Mouse (Mus musculus) bone marrow, adult 2 months (tissue): ENCODE measurements around the gene Rpl28. TPM values are rescaled to one million over a fixed set of nuclear protein-coding genes. Genes with fewer than 3 reads are reported as not detected.
"Not testable (repeated sequence)": the region's sequence is repeated elsewhere in the genome, so short reads cannot be mapped to it uniquely, and the experiment has no call there.

ENCODE experiments used
- H3K27ac ChIP-seq: fragments of 200-500 bp; 2 replicates; pipeline ENCODE4 v1.5.1; 2012; ENCODE audit warnings: low read depth, mild to moderate bottlenecking, control low read depth, inconsistent platforms, low read length; ENCODE audit not compliant: control insufficient read depth, poor library complexity, insufficient read depth
- H3K4me1 ChIP-seq: fragments of 200-500 bp; 2 replicates; pipeline ENCODE4 v1.6.1; 2011; ENCODE audit warnings: low read length; ENCODE audit not compliant: control insufficient read depth, insufficient read depth
- H3K4me3 ChIP-seq: fragments of 200-500 bp; replicated peaks from 2 replicates; pipeline ENCODE3; 2011; ENCODE audit warnings: mild to moderate bottlenecking, low read depth, low read length, control low read depth; ENCODE audit not compliant: control insufficient read depth
- CTCF ChIP-seq: fragments of 200-500 bp; IDR thresholded peaks from 2 replicates; pipeline ENCODE4 v1.5.1; 2011; ENCODE audit warnings: low read length, control low read depth; ENCODE audit not compliant: control insufficient read depth, insufficient read depth
- POLR2A ChIP-seq: fragments of 200-500 bp; IDR thresholded peaks from 2 replicates; pipeline ENCODE4 v1.6.1; 2011; ENCODE audit warnings: low read depth, mild to moderate bottlenecking, control low read depth, low read length, borderline replicate concordance; ENCODE audit not compliant: control insufficient read depth
- WGBS: fragments of 180-500 bp; shearing (Covaris S2); methylation state at CpG from one replicate; pipeline ENCODE4 v1.1.7; 2018; 5-methylcytosine and 5-hydroxymethylcytosine counted together
- polyA plus RNA-seq: library from polyadenylated mRNA; stranded (reverse); fragments of >200 nt; gene quantifications from 2 replicates; pipeline ENCODE4 v1.2.4, GENCODE M21; 2011; ENCODE audit warnings: low replicate concordance; ENCODE audit not compliant: missing spikeins, insufficient read depth, insufficient read length

Rpl28 gene
- polyA plus RNA-seq, 1 experiment = 887 TPM

DNA sequence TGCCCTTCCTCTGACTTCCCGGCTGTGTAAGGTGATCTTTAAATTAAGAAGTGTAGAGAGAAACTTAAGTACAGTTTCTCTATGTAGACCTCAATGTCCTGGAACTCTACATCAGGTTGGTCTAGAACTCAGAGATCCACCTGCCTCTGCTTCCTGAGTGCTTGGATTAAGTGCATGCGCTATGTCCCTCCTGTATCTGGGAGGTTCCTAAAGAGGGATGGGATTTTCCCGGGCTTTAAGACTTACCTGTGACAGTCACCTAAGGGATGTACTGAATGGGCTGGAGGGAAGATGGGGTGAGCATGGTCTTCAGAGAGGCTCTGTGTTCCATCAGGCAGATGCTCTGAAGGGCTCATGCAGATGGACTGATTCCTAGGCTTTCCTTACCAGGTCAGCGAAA is 1.0 kb downstream of the Rpl28 start:
- Histone ChIP-seq H3K4me3 (peak overlapping the region; percentile 100), H3K27ac (no peak overlapping the region), H3K4me1 (no peaks in the 10 kb centered on the region; the same call in 1 of the 2 replicates)
- no peak for TF ChIP-seq CTCF
- no peak for TF ChIP-seq POLR2A
- 33% methylated on average over 4 of the region's 4 CpGs for WGBS

DNA sequence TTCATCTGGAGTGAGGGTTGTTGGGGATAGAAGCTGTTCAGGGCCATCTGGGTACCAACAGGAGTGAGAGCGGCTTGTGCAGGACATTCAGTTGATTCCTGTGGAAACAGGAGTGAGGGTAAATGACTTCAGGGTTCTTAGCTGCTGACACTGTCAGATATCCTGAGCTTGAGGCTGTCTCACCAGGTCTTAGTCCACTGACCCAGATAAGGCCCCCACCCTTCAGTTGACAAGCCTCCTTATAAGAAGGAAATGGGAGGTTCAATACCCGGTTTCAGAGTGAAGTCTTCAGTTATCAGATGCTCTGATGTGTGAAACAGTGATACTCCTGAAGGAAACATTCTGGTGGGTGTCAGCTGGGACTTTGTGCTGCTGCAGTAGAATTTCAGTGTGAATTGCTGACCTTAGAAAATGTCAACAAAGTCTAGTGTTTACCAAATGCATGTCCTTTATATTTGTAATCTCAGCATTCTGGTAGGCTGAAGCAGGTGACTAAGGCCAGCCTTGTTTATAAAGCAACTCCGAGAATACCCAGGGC is 2.0 kb downstream of the Rpl28 start:
- 67% methylated on average over 3 of the region's 3 CpGs for WGBS
- Histone ChIP-seq H3K27ac (no peak overlapping the region), H3K4me1 (no peaks in the 10 kb centered on the region; the same call in 1 of the 2 replicates), H3K4me3 (no peak overlapping the region)
- no peak for TF ChIP-seq POLR2A
- no peak for TF ChIP-seq CTCF

DNA sequence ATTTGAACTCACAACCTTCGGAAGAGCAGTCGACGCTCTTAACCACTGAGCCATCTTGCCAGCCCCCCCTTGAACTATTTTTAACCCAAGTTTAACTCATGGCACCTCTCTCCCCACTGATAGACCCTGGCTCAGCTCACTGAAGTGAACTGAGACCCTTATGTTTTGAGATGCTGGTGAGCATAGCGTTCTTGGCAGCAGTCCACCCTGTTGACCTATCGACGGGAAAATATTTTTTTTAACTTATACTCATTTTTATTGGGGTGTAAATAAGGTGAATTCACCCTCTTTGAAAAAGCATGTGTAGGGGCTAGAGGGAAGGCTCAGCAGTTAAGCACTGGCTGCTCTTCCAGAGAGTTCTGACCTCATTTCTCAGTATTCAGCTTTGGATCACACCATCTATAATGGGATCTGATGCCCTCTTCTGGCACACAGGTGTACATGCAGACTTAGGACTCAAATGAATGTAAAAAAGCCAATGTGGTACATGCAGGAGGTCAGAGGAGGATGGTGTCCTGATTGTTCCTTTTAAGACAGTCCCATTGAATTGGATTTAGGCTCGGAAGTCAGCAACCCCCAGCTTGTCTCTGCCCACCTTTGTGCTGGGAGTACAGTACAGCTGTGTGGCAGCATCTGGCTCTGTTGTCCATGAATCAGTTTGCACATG is 3.2 kb downstream of the Rpl28 start:
- TF ChIP-seq POLR2A (no peak), CTCF (peak; percentile 32; the same call in 1 of the 2 replicates)
- WGBS = 77% methylated on average over 7 of the region's 7 CpGs
- no peak overlapping the region for H3K4me3 ChIP-seq
- H3K4me1 ChIP-seq = no peaks in the 10 kb centered on the region; the same call in 1 of the 2 replicates
- no peak overlapping the region for H3K27ac ChIP-seq

DNA sequence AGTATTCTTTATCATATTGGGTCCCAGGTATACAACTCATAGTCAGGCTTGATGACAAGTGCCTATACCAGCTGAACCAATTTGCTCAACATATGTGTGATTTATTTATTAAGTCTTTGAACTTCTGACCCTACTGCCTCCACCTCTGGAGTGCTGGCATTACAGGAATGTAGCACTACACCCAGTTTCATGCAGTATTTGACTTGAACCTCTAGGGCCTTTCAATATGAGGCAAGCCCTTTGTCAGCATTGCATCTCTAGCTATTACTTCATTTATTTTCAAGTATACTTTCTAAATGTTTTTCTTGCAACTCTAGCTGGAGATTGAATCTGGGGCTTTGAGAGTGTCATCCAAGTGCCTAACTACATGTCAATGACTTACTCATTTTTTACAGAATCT is 9.6 kb downstream of the Rpl28 start:
- TF ChIP-seq POLR2A = no peak
- H3K4me1 ChIP-seq = no peaks in the 10 kb centered on the region; the same call in 1 of the 2 replicates
- no peak overlapping the region for H3K27ac ChIP-seq
- H3K4me3 ChIP-seq = no peak overlapping the region

DNA sequence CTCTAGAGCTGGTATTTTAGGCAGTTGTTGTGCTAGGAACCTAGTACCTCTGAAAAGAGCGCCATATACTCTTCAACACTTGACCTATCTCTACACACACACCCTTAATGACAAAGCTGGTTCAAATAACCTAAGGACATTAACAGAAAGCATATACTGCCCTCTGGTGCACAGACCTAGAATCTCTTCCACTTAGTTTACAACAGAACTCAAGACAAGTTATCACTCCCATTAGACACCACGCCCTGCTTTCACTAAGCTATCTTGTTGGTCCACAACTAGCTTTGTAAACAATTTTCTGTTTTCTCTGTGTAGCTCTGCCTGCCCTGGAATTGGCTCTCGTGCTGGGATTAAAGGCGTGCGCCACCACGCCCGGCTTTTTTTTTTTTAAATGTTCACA is 14.0 kb downstream of the Rpl28 start:
- no peak overlapping the region for H3K27ac ChIP-seq
- WGBS = 63% methylated on average over 7 of the region's 7 CpGs
- no peak for TF ChIP-seq CTCF
- TF ChIP-seq POLR2A = no peak
- peaks cover 1% of the 10 kb centered on the region; the same call in 1 of the 2 replicates for H3K4me1 ChIP-seq
- no peak overlapping the region for H3K4me3 ChIP-seq

DNA sequence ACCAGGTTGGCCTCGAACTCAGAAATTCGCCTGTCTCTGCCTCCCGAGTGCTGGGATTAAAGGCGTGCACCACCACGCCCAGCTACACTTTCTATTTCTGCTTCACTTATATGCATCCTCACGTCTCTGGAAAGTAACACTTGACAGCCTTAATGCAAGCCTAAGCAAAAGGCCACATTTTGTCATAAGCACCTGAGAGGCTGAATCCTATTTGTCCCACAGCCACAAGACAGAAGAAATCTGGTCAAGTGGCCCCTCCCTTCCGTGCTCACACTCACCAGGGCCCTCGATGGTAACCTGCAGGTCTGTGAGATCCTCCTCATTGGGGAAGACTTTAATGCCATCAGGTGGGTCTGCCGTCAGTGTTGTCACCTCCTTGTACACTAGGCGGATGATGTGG is 18.5 kb downstream of the Rpl28 start:
- H3K4me1 ChIP-seq = not testable (repeated sequence)
- Histone ChIP-seq H3K4me3 (peak overlapping the region; percentile 88), H3K27ac (peak overlapping the region; percentile 93)
- WGBS = 32% methylated on average over 10 of the region's 10 CpGs

DNA sequence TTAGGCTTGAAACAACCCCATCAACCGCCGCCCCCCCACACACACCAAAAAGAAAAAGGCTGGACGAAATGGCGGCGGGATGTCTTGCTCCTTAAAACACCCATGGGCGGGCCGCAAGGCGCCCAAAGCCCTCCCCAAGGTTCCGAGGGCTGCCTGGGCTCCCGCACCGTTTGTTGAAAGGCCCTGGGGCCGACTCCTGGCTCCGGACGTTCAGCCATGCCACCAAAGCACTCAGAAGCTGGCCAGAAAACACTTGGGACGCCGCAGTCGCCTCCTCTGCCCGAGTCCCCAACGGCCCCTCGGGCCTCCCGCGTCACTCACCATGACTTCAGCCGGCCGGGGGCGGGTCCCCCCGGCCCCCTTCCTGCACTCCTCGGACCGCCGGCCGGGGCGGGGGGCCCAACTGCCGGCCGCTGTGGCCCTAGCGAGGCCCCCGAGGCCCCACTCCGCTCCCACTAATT is 19.2 kb downstream of the Rpl28 start:
- Histone ChIP-seq H3K27ac (peak overlapping the region; percentile 93), H3K4me1 (peaks cover 1% of the 10 kb centered on the region; the same call in 1 of the 2 replicates), H3K4me3 (peak overlapping the region; percentile 88)
- under 1% methylated on average over 34 of the region's 36 CpGs for WGBS
- TF ChIP-seq POLR2A = no peak
- no peak for TF ChIP-seq CTCF

DNA sequence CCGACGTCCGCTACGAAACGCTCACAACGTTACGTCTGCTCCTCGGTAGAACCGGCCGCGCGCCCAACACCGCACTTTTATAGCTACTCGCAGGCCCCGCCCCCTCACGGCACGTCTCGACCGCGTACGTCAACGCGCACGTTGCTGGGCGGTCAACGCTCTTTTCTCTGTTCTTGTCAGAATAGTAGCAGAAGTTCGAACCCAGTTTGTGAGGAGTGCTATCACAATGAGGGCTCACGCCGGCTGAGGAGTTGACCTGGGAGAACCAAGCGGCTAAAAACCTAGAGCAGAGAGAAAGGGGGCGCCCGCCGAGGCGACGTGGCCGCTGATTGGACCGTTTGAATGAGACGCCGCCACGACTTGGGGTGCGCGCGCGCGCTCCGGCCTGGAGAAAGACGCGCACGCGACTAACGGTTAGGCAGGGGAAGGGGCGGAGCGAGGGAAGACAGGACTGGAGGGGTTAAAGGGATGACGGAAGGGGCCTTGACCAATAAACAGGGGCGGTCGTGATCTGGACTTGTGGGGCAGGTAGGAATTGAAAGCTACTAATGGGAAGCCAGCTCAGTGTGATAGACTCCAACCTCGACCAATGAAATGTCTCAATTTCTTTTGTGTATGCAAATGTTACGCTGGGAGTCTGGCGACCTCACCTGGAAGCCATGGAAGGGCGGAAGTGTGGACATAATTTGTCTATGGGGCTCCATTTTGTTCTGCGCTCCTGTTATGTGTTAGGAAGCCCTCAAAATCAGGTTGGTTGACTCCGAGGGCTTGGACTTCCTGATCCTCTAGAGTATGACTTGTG is 19.8 kb downstream of the Rpl28 start, which contains the start of gene Ube2s:
Gene Ube2s, minus strand, starts transcription at position 288 of the 802 bp plus-strand sequence.
- under 1% methylated on average over 62 of the region's 62 CpGs for WGBS
- H3K4me3 ChIP-seq = peak within 1 kb of the TSS; percentile 88
- H3K27ac ChIP-seq = peak within 1 kb of the TSS; percentile 93
- H3K4me1 ChIP-seq = peaks cover 1% of the 10 kb centered on the region; the same call in 1 of the 2 replicates
- TF ChIP-seq POLR2A (peak; percentile 76), CTCF (peak; percentile 18; the same call in 1 of the 2 replicates)
